Mouse (Mus musculus) frontal cortex, adult 2 months (tissue): ENCODE measurements at regions not wholly inside any gene's neighbourhood (a gene's known extent, or its start where the extent isn't known, plus 50 kb on each side); places are given as distances from the start of the nearest gene placed in this dataset.
A peak's percentile ranks its signal among the peaks of the same experiment; 100 is the strongest.

Experiments used
- DNase-seq, 2 experiments: peaks; one replicate each; pipeline ENCODE4 v3.0.0; 2022; ENCODE audit warnings: low spot score in 1 of 2; ENCODE audit errors: extremely low spot score in 1 of 2

GRCm38 (mm10) chr4:75884371-75884770 is 606.3 kb upstream of the Dmac1 start:
- DNase-seq, result peak in 1 of 2 experiments; percentile 14

GRCm38 (mm10) chr4:75869771-75870170 is 591.7 kb upstream of the Dmac1 start:
- DNase-seq, result no peak

GRCm38 (mm10) chr4:75861076-75861475 is 583.0 kb upstream of the Dmac1 start:
- DNase-seq, result no peak

- no peak for DNase-seq
These were observed 579.8 kb upstream of the Dmac1 start for GRCm38 (mm10) chr4:75857769-75858408.

GRCm38 (mm10) chr4:75855688-75856296 is 577.7 kb upstream of the Dmac1 start:
- no peak for DNase-seq

GRCm38 (mm10) chr4:75850343-75850742 is 572.2 kb upstream of the Dmac1 start:
- no peak for DNase-seq

GRCm38 (mm10) chr4:75847675-75848385 is 569.7 kb upstream of the Dmac1 start:
- no peak for DNase-seq

- no peak for DNase-seq
These were observed 566.9 kb upstream of the Dmac1 start for GRCm38 (mm10) chr4:75845021-75845420.

GRCm38 (mm10) chr4:75838619-75839018 is 560.5 kb upstream of the Dmac1 start:
- peak in 1 of 2 experiments; percentile 8 for DNase-seq

GRCm38 (mm10) chr4:75827082-75827711 is 549.1 kb upstream of the Dmac1 start:
- DNase-seq, result no peak

- no peak for DNase-seq
These were observed 541.1 kb upstream of the Dmac1 start for GRCm38 (mm10) chr4:75819193-75819603.

- no peak for DNase-seq
These were observed 537.9 kb upstream of the Dmac1 start for GRCm38 (mm10) chr4:75816026-75816425.

GRCm38 (mm10) chr4:75812266-75812665 is 534.2 kb upstream of the Dmac1 start:
- DNase-seq, result no peak

GRCm38 (mm10) chr4:75801870-75802269 is 523.8 kb upstream of the Dmac1 start:
- DNase-seq, result peak; percentile 3 to 28

- no peak for DNase-seq
These were observed 523.1 kb upstream of the Dmac1 start for GRCm38 (mm10) chr4:75801156-75801555.

GRCm38 (mm10) chr4:75791789-75792188 is 513.7 kb upstream of the Dmac1 start:
- DNase-seq, result no peak

- no peak for DNase-seq
These were observed 513.0 kb upstream of the Dmac1 start for GRCm38 (mm10) chr4:75790920-75791589.

GRCm38 (mm10) chr4:75787405-75787804 is 509.3 kb upstream of the Dmac1 start:
- no peak for DNase-seq

GRCm38 (mm10) chr4:75786391-75786790 is 508.3 kb upstream of the Dmac1 start:
- no peak for DNase-seq

GRCm38 (mm10) chr4:75779492-75779891 is 501.4 kb upstream of the Dmac1 start:
- DNase-seq, result no peak

- no peak for DNase-seq
These were observed 486.0 kb upstream of the Dmac1 start for GRCm38 (mm10) chr4:75764141-75764540.
